In the genomic region with DNA sequence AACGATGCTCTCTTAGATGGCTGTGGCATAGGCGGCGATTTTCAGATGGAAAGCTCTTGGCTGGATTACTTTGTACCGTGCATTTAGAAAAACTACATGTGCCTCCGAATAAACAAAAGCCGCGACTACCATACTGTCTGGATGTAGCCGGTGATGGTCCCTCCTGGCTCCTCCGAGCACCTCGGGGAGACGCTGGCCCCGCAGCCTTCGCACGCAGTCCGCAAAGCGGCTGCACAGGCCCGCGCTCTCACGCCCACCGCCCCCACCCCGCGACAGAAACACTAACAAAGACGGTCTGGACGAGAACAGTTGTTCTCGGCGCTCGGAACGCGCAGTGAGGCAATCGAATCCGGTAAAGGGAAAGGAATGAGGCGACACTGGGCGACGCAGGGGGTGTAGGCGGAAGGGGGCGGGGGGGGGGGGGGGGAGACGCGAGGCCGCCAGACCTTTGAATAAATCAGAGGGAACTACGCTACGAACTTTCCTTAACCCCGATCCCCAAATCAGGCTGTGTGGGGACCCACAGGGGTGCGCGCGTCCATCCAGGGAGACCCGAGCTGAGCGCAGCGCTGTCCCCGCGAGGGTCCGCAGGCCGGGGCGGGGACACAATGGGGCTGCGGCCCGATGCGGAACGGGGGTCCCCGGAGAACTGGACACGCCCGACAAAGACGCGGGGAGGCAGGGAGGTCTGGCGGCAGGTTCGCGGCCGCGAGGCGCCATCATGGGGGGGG, we compare ENCODE assay signal across 8 mouse cellular contexts. TPM values are rescaled to one million over a fixed set of nuclear protein-coding genes. Genes with fewer than 3 reads are reported as not detected.
DNase-seq lines count a peak whose midpoint lies in the region; ATAC-seq and TF ChIP-seq lines count a peak whose summit lies in the region.

No protein-coding gene starts in this region.

- peak overlapping the region; percentile 48 for H3K4me2 ChIP-seq in forebrain, embryonic 11.5 days (ENCODE audit: low read depth, low read length, severe bottlenecking)
- peak overlapping the region; percentile 57 for H3K4me2 ChIP-seq in hindbrain, embryonic 12.5 days (replicated peaks)
- H3K4me2 ChIP-seq in limb, embryonic 14.5 days (replicated peaks; ENCODE audit: low read depth, low read length, severe bottlenecking) = peak overlapping the region; percentile 66
- peak overlapping the region; percentile 81 for H3K4me2 ChIP-seq in midbrain, embryonic 14.5 days (ENCODE audit: low read length)

- ATAC-seq in frontal cortex, adult (ENCODE audit: low TSS enrichment) = peak; percentile 36
- ATAC-seq in forebrain, embryonic 11.5 days (replicated peaks; ENCODE audit: low FRiP score) = peak; percentile 72
- ATAC-seq in hindbrain, embryonic 12.5 days (ENCODE audit: low FRiP score) = peak; percentile 74
- ATAC-seq in limb, embryonic 14.5 days (ENCODE audit: low FRiP score, low read depth) = peak; percentile 48
- ATAC-seq in midbrain, embryonic 14.5 days (ENCODE audit: low FRiP score, low TSS enrichment) = peak; percentile 61

- 0 out of 2 replicates have a peak, but pooled peaks have one; percentile 12 for TF ChIP-seq POLR2A in limb, embryonic 14.5 days (IDR thresholded peaks at IDR 0.05; ENCODE audit: borderline replicate concordance, extremely low read depth, insufficient read depth, insufficient read length)
- no peak; the same call in 1 of the 2 replicates for TF ChIP-seq POLR2A in testis, adult 2 months (IDR thresholded peaks at IDR 0.05; ENCODE audit: control insufficient read depth, low read depth, low read length)

- H3K9me3 ChIP-seq in forebrain, embryonic 11.5 days (ENCODE audit: control insufficient read depth, low read length) = no peaks in the 10 kb centered on the region
- H3K9me3 ChIP-seq in hindbrain, embryonic 12.5 days (replicated peaks) = no peaks in the 10 kb centered on the region
- no peaks in the 10 kb centered on the region for H3K9me3 ChIP-seq in limb, embryonic 14.5 days (ENCODE audit: control insufficient read depth, low read length)
- no peaks in the 10 kb centered on the region for H3K9me3 ChIP-seq in midbrain, embryonic 14.5 days (ENCODE audit: control insufficient read depth, low read length)

- H3K36me3 ChIP-seq in forebrain, embryonic 11.5 days (ENCODE audit: control insufficient read depth, insufficient read depth, low read length) = no peaks in the 10 kb centered on the region
- no peaks in the 10 kb centered on the region for H3K36me3 ChIP-seq in hindbrain, embryonic 12.5 days
- H3K36me3 ChIP-seq in limb, embryonic 14.5 days (ENCODE audit: control insufficient read depth, insufficient read depth, low read length) = 0 out of 2 replicates have a peak, but pooled peaks cover 4% of the 10 kb centered on the region
- no peaks in the 10 kb centered on the region for H3K36me3 ChIP-seq in midbrain, embryonic 14.5 days (ENCODE audit: control insufficient read depth, insufficient read depth, low read length)
- H3K36me3 ChIP-seq in testis, adult 2 months (ENCODE audit: control insufficient read depth, insufficient read depth, low read length) = no peaks in the 10 kb centered on the region

- DNase-seq in frontal cortex, postnatal 14 days (ENCODE audit: low spot score in 2 of 2) = no peak
- peak; percentile 72 for DNase-seq in adrenal gland, adult 2 months
- peak; percentile 84 for DNase-seq in forebrain, embryonic 11.5 days (ENCODE audit: low spot score)
- peak; percentile 44 for DNase-seq in limb, embryonic 14.5 days (ENCODE audit: low spot score)
- peak; percentile 83 for DNase-seq in midbrain, embryonic 14.5 days

- H3K27ac ChIP-seq in forebrain, embryonic 11.5 days (ENCODE audit: low read depth, low read length) = peak overlapping the region; percentile 91
- H3K27ac ChIP-seq in hindbrain, embryonic 12.5 days = peak overlapping the region; percentile 97
- H3K27ac ChIP-seq in limb, embryonic 14.5 days (replicated peaks; ENCODE audit: low read depth, low read length) = peak overlapping the region; percentile 96
- H3K27ac ChIP-seq in midbrain, embryonic 14.5 days (replicated peaks; ENCODE audit: low read depth, low read length) = peak overlapping the region; percentile 98
- H3K27ac ChIP-seq in testis, adult 2 months (ENCODE audit: control insufficient read depth, insufficient read depth, low read depth, low read length) = 0 out of 2 replicates have a peak overlapping the region, but pooled peaks have one; percentile 19

- peaks cover 4% of the 10 kb centered on the region; the same call in 1 of the 2 replicates for H3K4me1 ChIP-seq in forebrain, embryonic 11.5 days (replicated peaks; ENCODE audit: control insufficient read depth, insufficient read depth, low read length)
- H3K4me1 ChIP-seq in hindbrain, embryonic 12.5 days = peaks cover 29% of the 10 kb centered on the region
- peaks cover 16% of the 10 kb centered on the region for H3K4me1 ChIP-seq in limb, embryonic 14.5 days (ENCODE audit: control insufficient read depth, insufficient read depth, low read length)
- H3K4me1 ChIP-seq in midbrain, embryonic 14.5 days (ENCODE audit: control insufficient read depth, insufficient read depth, low read length) = peaks cover 26% of the 10 kb centered on the region; the same call in 1 of the 2 replicates
- H3K4me1 ChIP-seq in testis, adult 2 months (ENCODE audit: control insufficient read depth, insufficient read depth, low read length) = peaks cover 4% of the 10 kb centered on the region; the same call in 1 of the 2 replicates

- H3K27me3 ChIP-seq in forebrain, embryonic 11.5 days (ENCODE audit: control insufficient read depth, insufficient read depth, low read length) = no peaks in the 10 kb centered on the region
- H3K27me3 ChIP-seq in hindbrain, embryonic 12.5 days = no peaks in the 10 kb centered on the region
- no peaks in the 10 kb centered on the region for H3K27me3 ChIP-seq in limb, embryonic 14.5 days (ENCODE audit: control insufficient read depth, insufficient read depth, low read length)
- H3K27me3 ChIP-seq in midbrain, embryonic 14.5 days (ENCODE audit: control insufficient read depth, insufficient read depth, low read length) = no peaks in the 10 kb centered on the region
- no peaks in the 10 kb centered on the region for H3K27me3 ChIP-seq in testis, adult 2 months (ENCODE audit: control insufficient read depth, insufficient read depth, low read length)

- H3K4me3 ChIP-seq in forebrain, embryonic 11.5 days (ENCODE audit: low read depth, low read length) = peak overlapping the region; percentile 88
- H3K4me3 ChIP-seq in hindbrain, embryonic 12.5 days = peak overlapping the region; percentile 90
- peak overlapping the region; percentile 94 for H3K4me3 ChIP-seq in limb, embryonic 14.5 days (replicated peaks; ENCODE audit: low read length)
- H3K4me3 ChIP-seq in midbrain, embryonic 14.5 days (replicated peaks; ENCODE audit: low read depth, low read length) = peak overlapping the region; percentile 92
- peak overlapping the region; percentile 87 for H3K4me3 ChIP-seq in testis, adult 2 months (ENCODE audit: control insufficient read depth, low read depth, low read length)

- no peak for TF ChIP-seq CTCF in testis, adult 2 months (IDR thresholded peaks at IDR 0.05; ENCODE audit: control insufficient read depth, insufficient read depth, insufficient replicate concordance, low read depth, low read length)

- 1% methylated on average over 48 of the region's 68 CpGs for WGBS in forebrain, embryonic 11.5 days
- under 1% methylated on average over 63 of the region's 68 CpGs for WGBS in hindbrain, embryonic 12.5 days
- under 1% methylated on average over 58 of the region's 68 CpGs for WGBS in limb, embryonic 14.5 days
- WGBS in midbrain, embryonic 14.5 days = under 1% methylated on average over 50 of the region's 68 CpGs

- H3K9ac ChIP-seq in forebrain, embryonic 11.5 days (ENCODE audit: low read length) = peak overlapping the region; percentile 97
- peak overlapping the region; percentile 98 for H3K9ac ChIP-seq in hindbrain, embryonic 12.5 days
- H3K9ac ChIP-seq in limb, embryonic 14.5 days (ENCODE audit: low read depth, low read length, severe bottlenecking) = peak overlapping the region; percentile 98
- H3K9ac ChIP-seq in midbrain, embryonic 14.5 days (replicated peaks; ENCODE audit: low read length) = peak overlapping the region; percentile 98

RNA-seq across cellular contexts. Expression of a gene that starts 0.9 kb away (rescaled TPM):
- total RNA-seq in adrenal gland, adult 2 months (2021) = 10 to 100 TPM; 24.2 to 30.4 TPM
- polyA plus RNA-seq in adrenal gland, adult 2 months (2012; rRNA removed) = 41.3 and 45.2 TPM in 2 replicates
- 57.6 and 64.8 TPM in 2 replicates for polyA plus RNA-seq in forebrain, embryonic 11.5 days (2014; fragmentation: Nextera tagmentation; extraction: Ambion mirVana)
- polyA plus RNA-seq in hindbrain, embryonic 12.5 days (2016; fragmentation: Nextera tagmentation; extraction: Ambion mirVana) = 76.9 and 82.3 TPM in 2 replicates
- polyA plus RNA-seq in limb, embryonic 14.5 days (2012; rRNA removed) = 41.6 and 61.1 TPM in 2 replicates
- polyA plus RNA-seq in limb, embryonic 14.5 days (2014; fragmentation: Nextera tagmentation; extraction: Ambion mirVana) = 71.8 and 73.7 TPM in 2 replicates
- polyA plus RNA-seq in midbrain, embryonic 14.5 days (2014; fragmentation: Nextera tagmentation; extraction: Ambion mirVana) = 67.5 and 82.4 TPM in 2 replicates
- 32.8 and 37.8 TPM in 2 replicates for polyA plus RNA-seq in testis, adult 2 months (2012; rRNA removed)

Comparison
In these comparisons a context has a peak if more than half of its experiments do, and no peak if none do; other contexts are left out.
1. DNase-seq: peak in adrenal gland, adult 2 months (single experiment), forebrain, embryonic 11.5 days (single experiment), limb, embryonic 14.5 days (single experiment) and midbrain, embryonic 14.5 days (single experiment); none in frontal cortex, postnatal 14 days (0 of 2).
2. H3K27ac ChIP-seq: peak in every context shown above with its lines; median percentile 98 in midbrain, embryonic 14.5 days; 97 in hindbrain, embryonic 12.5 days; 96 in limb, embryonic 14.5 days; 91 in forebrain, embryonic 11.5 days; 19 in testis, adult 2 months.
3. Peak in every context shown above with its lines, with median percentiles within 50 percentile points of each other: ATAC-seq, H3K4me2 ChIP-seq, H3K4me3 ChIP-seq and H3K9ac ChIP-seq.